Mouse (Mus musculus) liver, embryonic 11.5 days (tissue): ENCODE measurements at regions not wholly inside any gene's neighbourhood (a gene's known extent, or its start where the extent isn't known, plus 50 kb on each side); places are given as distances from the start of the nearest gene placed in this dataset.
"Not testable (repeated sequence)": the region's sequence is repeated elsewhere in the genome, so short reads cannot be mapped to it uniquely, and the experiment has no call there.

Experiments used
- ATAC-seq: fragments of 200-750 bp; cut with Nextera tagmentation; replicated peaks from 2 replicates; pipeline ENCODE4 v1.8.0; 2017; ENCODE audit warnings: moderate number of reproducible peaks, mild to moderate bottlenecking, moderate TSS enrichment, moderate library complexity; ENCODE audit not compliant: low FRiP score
- DNase-seq: peaks from one replicate; pipeline ENCODE4 v3.0.0-alpha.2; 2017; ENCODE audit warnings: low spot score
- H3K27ac ChIP-seq: fragments of 300-500 bp; sonication (generic); 2 replicates; pipeline ENCODE4 v1.5.1; 2014; ENCODE audit warnings: mild to moderate bottlenecking, low read depth, low read length, control low read depth
- H3K27me3 ChIP-seq: fragments of 300-500 bp; sonication (generic); replicated peaks from 2 replicates; pipeline ENCODE4 v1.6.1; 2014; ENCODE audit warnings: low read length, mixed read lengths; ENCODE audit not compliant: control insufficient read depth, insufficient read depth
- H3K36me3 ChIP-seq: fragments of 300-500 bp; sonication (generic); 2 replicates; pipeline ENCODE4 v1.6.1; 2014; ENCODE audit warnings: mild to moderate bottlenecking, low read length, moderate library complexity, mixed read lengths; ENCODE audit not compliant: control insufficient read depth, insufficient read depth
- H3K4me1 ChIP-seq: fragments of 300-500 bp; sonication (generic); replicated peaks from 2 replicates; pipeline ENCODE4 v1.6.1; 2014; ENCODE audit warnings: low read length, mixed read lengths; ENCODE audit not compliant: control insufficient read depth, insufficient read depth
- H3K4me2 ChIP-seq: fragments of 300-500 bp; sonication (generic); 2 replicates; pipeline ENCODE4 v1.6.1; 2014; ENCODE audit warnings: mild to moderate bottlenecking, control low read depth, moderate library complexity
- H3K4me3 ChIP-seq: fragments of 300-500 bp; sonication (generic); 2 replicates; pipeline ENCODE4 v1.5.1; 2014; ENCODE audit warnings: low read depth, low read length, control low read depth
- H3K9ac ChIP-seq: fragments of 300-500 bp; sonication (generic); 2 replicates; pipeline ENCODE4 v1.6.1; 2014; ENCODE audit warnings: low read depth, low read length, control low read depth
- H3K9me3 ChIP-seq: fragments of 300-500 bp; sonication (generic); 2 replicates; pipeline ENCODE4 v1.6.1; 2016; ENCODE audit warnings: low read length, inconsistent platforms, mixed read lengths; ENCODE audit not compliant: control insufficient read depth
- WGBS: fragments of 180-500 bp; shearing (Covaris S2); extraction: QIAGEN DNeasy Blood & Tissue Kit; methylation state at CpG from one replicate; pipeline ENCODE4 v1.1.7; 2014; 5-methylcytosine and 5-hydroxymethylcytosine counted together

- not testable (repeated sequence) for H3K27me3 ChIP-seq, H3K4me3 ChIP-seq, H3K36me3 ChIP-seq, ATAC-seq, H3K4me1 ChIP-seq, DNase-seq, H3K9me3 ChIP-seq, H3K27ac ChIP-seq, H3K4me2 ChIP-seq, H3K9ac ChIP-seq
- 77% methylated on average over 12 of the region's 12 CpGs for WGBS
Observed at GRCm38 (mm10) chr13:99663422-99663821, 147.1 kb upstream of the Map1b start.

GRCm38 (mm10) chr13:99647661-99648204 is 131.4 kb upstream of the Map1b start:
- no peak overlapping the region for H3K4me3 ChIP-seq
- no peaks in the 10 kb centered on the region for H3K4me1 ChIP-seq
- H3K36me3 ChIP-seq, result no peaks in the 10 kb centered on the region
- H3K27me3 ChIP-seq, result no peaks in the 10 kb centered on the region
- no peak overlapping the region for H3K27ac ChIP-seq
- H3K9ac ChIP-seq, result no peak overlapping the region
- ATAC-seq (no peak), DNase-seq (no peak)
- H3K9me3 ChIP-seq, result no peaks in the 10 kb centered on the region
- WGBS, result 48% methylated on average over 6 of the region's 6 CpGs
- no peak overlapping the region for H3K4me2 ChIP-seq

DNA sequence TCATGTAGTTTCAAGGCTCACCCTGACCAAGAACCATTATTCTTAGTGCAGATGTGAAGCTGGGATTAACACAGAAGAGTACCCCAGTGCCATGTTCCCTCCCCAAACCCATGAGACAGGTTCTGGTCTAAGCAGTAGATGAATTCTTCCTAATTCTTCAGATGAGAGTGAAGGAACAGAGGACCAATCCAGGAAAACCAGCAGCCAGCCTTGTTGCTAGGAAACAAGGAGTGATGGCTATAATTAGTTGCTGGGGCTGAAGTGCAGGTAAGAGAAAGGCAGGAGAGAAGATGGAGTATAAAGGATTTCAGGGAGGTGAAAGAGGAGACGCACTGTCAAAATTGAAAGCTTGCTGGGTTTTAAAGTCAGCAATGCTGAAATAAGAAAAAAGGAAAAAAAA is 128.4 kb upstream of the Map1b start:
- DNase-seq (no peak), ATAC-seq (no peak)
- H3K4me2 ChIP-seq, result no peak overlapping the region
- H3K4me1 ChIP-seq, result no peaks in the 10 kb centered on the region
- no peaks in the 10 kb centered on the region for H3K36me3 ChIP-seq
- no peaks in the 10 kb centered on the region for H3K27me3 ChIP-seq
- 83% methylated on average over 1 of the region's 1 CpGs for WGBS
- no peak overlapping the region for H3K9ac ChIP-seq
- H3K9me3 ChIP-seq, result no peaks in the 10 kb centered on the region
- no peak overlapping the region for H3K4me3 ChIP-seq
- no peak overlapping the region for H3K27ac ChIP-seq

DNA sequence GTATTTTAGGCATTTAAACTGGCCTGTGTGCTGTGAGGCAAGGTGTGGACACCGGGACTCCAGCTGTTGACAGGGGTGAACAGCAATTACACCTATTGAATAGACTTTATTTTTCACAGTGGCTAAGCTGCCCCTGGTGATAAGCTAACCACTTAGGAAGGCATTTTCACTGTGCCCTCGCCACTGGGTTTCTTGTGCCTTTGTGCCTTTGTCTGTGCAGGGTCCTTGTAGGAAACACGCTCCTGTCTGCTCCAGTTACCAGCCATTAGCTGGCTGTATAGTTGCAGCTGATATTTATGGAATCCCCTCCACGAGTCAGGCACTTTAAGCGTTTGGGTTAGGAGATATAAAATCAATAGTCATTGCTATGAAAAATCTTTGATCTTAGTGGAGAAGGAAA is 126.5 kb upstream of the Map1b start:
- no peaks in the 10 kb centered on the region for H3K36me3 ChIP-seq
- no peaks in the 10 kb centered on the region for H3K9me3 ChIP-seq
- DNase-seq (no peak), ATAC-seq (no peak)
- H3K4me3 ChIP-seq, result no peak overlapping the region
- 57% methylated on average over 5 of the region's 5 CpGs for WGBS
- no peak overlapping the region for H3K9ac ChIP-seq
- H3K27ac ChIP-seq, result no peak overlapping the region
- H3K27me3 ChIP-seq, result no peaks in the 10 kb centered on the region
- H3K4me1 ChIP-seq, result no peaks in the 10 kb centered on the region
- H3K4me2 ChIP-seq, result no peak overlapping the region

DNA sequence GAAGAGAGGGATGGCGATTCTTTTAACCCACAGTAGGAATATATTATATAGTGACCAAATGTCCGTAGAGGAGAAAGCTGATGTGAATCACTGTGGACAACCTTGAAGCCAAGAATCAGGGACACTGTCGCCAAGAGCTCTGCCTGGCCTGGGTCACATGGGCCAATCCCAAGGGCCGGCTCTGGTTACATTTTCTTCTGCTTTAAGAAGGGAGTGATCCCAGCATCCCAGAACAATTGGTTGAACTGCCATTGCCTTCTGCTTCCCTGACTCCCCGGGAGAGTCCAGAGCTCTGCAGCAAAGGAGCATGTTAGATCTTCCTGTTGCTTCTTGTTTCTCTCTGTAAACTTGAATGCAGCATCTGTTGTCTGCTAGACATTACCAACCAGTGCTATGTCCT is 126.0 kb upstream of the Map1b start:
- no peak overlapping the region for H3K4me2 ChIP-seq
- no peaks in the 10 kb centered on the region for H3K36me3 ChIP-seq
- ATAC-seq (no peak), DNase-seq (no peak)
- no peaks in the 10 kb centered on the region for H3K4me1 ChIP-seq
- H3K27ac ChIP-seq, result no peak overlapping the region
- no peaks in the 10 kb centered on the region for H3K27me3 ChIP-seq
- H3K9ac ChIP-seq, result no peak overlapping the region
- no peak overlapping the region for H3K4me3 ChIP-seq
- 69% methylated on average over 5 of the region's 5 CpGs for WGBS
- no peaks in the 10 kb centered on the region for H3K9me3 ChIP-seq

DNA sequence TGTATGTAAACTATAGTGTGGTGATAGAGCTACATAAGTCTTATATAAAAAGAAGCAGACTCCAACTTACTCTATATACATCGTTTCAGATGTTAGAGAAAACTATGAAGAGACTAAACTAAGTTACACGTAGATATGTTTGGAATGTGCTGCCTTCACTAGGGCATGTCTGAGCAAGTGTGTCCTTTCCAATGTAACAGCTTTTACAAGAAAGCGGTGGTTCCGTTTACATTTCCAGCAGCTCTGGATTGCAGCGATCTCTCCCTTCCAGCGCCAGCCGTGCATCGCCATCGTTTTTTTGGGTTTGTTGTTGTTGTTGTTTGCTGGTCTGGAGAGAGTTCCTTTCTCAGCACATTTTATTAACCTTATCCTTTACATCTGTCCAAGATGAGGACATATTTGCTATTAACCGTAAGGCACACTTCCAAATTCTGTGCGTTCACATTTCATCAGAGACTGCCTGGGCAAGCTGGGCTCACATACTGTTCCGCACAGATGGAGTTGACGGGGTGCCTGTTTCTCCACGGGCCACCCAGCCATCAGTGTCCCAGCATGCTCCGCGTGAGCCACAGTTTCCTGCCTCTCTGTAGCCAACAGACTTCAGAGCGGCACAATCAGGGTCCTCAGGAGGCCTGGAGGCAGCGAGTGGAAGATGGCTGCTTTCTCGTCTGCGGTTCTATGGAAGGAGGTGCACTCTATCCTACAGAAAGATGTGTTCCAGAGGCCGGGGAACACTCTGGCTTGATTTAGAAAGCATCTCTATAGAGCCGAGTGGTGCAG is 125.2 kb upstream of the Map1b start:
- 79% methylated on average over 22 of the region's 22 CpGs for WGBS
- Histone ChIP-seq H3K36me3 (no peaks in the 10 kb centered on the region), H3K9me3 (no peaks in the 10 kb centered on the region), H3K9ac (no peak overlapping the region), H3K4me1 (no peaks in the 10 kb centered on the region), H3K27me3 (no peaks in the 10 kb centered on the region), H3K27ac (no peak overlapping the region), H3K4me2 (no peak overlapping the region), H3K4me3 (no peak overlapping the region)
- no peak for DNase-seq
- no peak for ATAC-seq

DNA sequence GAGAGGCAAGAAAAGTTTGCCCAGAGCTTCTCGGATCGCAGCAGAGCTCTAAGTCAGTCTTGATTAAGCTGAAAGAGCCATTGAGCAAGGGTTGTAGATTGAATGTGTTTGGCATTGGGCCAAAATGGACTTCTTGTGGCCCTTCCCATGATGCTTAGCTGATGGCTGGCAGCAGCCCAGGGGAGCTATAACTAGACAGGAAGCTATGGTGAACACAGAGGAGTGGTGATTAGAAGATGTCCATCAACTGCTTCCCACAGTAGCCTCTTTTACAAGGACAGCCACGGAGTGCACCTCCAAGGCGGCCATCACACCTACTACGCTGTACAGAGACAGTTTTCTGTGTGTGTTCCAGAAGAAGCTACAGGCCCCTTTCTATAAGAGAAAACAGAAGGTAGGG is 116.4 kb upstream of the Map1b start:
- no peak overlapping the region for H3K4me3 ChIP-seq
- no peaks in the 10 kb centered on the region for H3K9me3 ChIP-seq
- no peaks in the 10 kb centered on the region for H3K36me3 ChIP-seq
- H3K4me1 ChIP-seq, result no peaks in the 10 kb centered on the region
- H3K4me2 ChIP-seq, result no peak overlapping the region
- 90% methylated on average over 5 of the region's 5 CpGs for WGBS
- H3K9ac ChIP-seq, result no peak overlapping the region
- no peaks in the 10 kb centered on the region for H3K27me3 ChIP-seq
- no peak overlapping the region for H3K27ac ChIP-seq
- ATAC-seq (no peak), DNase-seq (no peak)

- 72% methylated on average over 3 of the region's 3 CpGs for WGBS
Observed at GRCm38 (mm10) chr13:99630800-99631199, 114.5 kb upstream of the Map1b start.

GRCm38 (mm10) chr13:99630356-99630755 is 114.0 kb upstream of the Map1b start:
- H3K4me2 ChIP-seq, result no peak overlapping the region
- ATAC-seq, result no peak
- no peak overlapping the region for H3K4me3 ChIP-seq
- H3K27ac ChIP-seq, result no peak overlapping the region
- no peaks in the 10 kb centered on the region for H3K9me3 ChIP-seq
- H3K9ac ChIP-seq, result no peak overlapping the region
- WGBS, result 90% methylated on average over 22 of the region's 22 CpGs
- H3K36me3 ChIP-seq, result no peaks in the 10 kb centered on the region
- H3K4me1 ChIP-seq, result no peaks in the 10 kb centered on the region
- no peak for DNase-seq
- no peaks in the 10 kb centered on the region for H3K27me3 ChIP-seq

More at GRCm38 (mm10) chr13:99630800-99631199, 114.5 kb upstream of the Map1b start:
- DNase-seq, result no peak
- no peak overlapping the region for H3K27ac ChIP-seq
- no peak overlapping the region for H3K9ac ChIP-seq
- no peak overlapping the region for H3K4me3 ChIP-seq
- no peak for ATAC-seq
- no peaks in the 10 kb centered on the region for H3K27me3 ChIP-seq
- H3K36me3 ChIP-seq, result no peaks in the 10 kb centered on the region
- H3K4me1 ChIP-seq, result no peaks in the 10 kb centered on the region
- no peak overlapping the region for H3K4me2 ChIP-seq
- H3K9me3 ChIP-seq, result no peaks in the 10 kb centered on the region
